Mouse (Mus musculus): Measurements from ENCODE around the gene Sorbs1.
A peak's percentile ranks its signal among the peaks of the same experiment; 100 is the strongest.

Sorbs1 gene

GRCm38 (mm10) chr19:40272674-40273073 lies 240.9 kb downstream of the Sorbs1 start:
- Histone ChIP-seq H3K4me1 (replicated peaks; ENCODE audit: low read depth, low read length) (peaks cover 61% of the 10 kb centered on the region), H3K4me3 (replicated peaks; ENCODE audit: low read length) (no peak overlapping the region; the same call in 1 of the 2 replicates), H3K9me3 (ENCODE audit: low read length) (peaks cover 3% of the 10 kb centered on the region; the same call in 1 of the 2 replicates), H3K36me3 (ENCODE audit: insufficient read depth, low read length) (peaks cover 18% of the 10 kb centered on the region), H3K27me3 (ENCODE audit: insufficient read depth, low read length) (peaks cover 10% of the 10 kb centered on the region; the same call in 1 of the 2 replicates)
- no peak for TF ChIP-seq POU5F1 (IDR thresholded peaks at IDR 0.05; ENCODE audit: borderline replicate concordance, low read length)
- no peak for TF ChIP-seq CTCF (conservative IDR thresholded peaks at IDR 0.05; ENCODE audit: low read length)
- peak; percentile 76; the same call in 1 of the 2 replicates for TF ChIP-seq NANOG (IDR thresholded peaks at IDR 0.05; ENCODE audit: borderline replicate concordance, low read length)

- Histone ChIP-seq H3K4me3 (replicated peaks; ENCODE audit: low read length) (peak within 1 kb of the TSS; percentile 95), H3K9me3 (ENCODE audit: low read length) (peaks cover 3% of the 10 kb centered on the region; the same call in 1 of the 2 replicates), H3K4me1 (replicated peaks; ENCODE audit: low read depth, low read length) (peaks cover 59% of the 10 kb centered on the region), H3K27me3 (ENCODE audit: insufficient read depth, low read length) (peaks cover 8% of the 10 kb centered on the region; the same call in 1 of the 2 replicates), H3K36me3 (ENCODE audit: insufficient read depth, low read length) (peaks cover 24% of the 10 kb centered on the region)
- TF ChIP-seq CTCF (conservative IDR thresholded peaks at IDR 0.05; ENCODE audit: low read length), result no peak
- no peak for TF ChIP-seq POU5F1 (IDR thresholded peaks at IDR 0.05; ENCODE audit: borderline replicate concordance, low read length)
- TF ChIP-seq NANOG (IDR thresholded peaks at IDR 0.05; ENCODE audit: borderline replicate concordance, low read length), result no peak
Observed at GRCm38 (mm10) chr19:40271308-40271892, 242.2 kb downstream of the Sorbs1 start, which contains the start of gene Pdlim1. Gene Pdlim1, minus strand, starts transcription at chr19:40271842.

- Histone ChIP-seq H3K36me3 (ENCODE audit: insufficient read depth, low read length) (peaks cover 24% of the 10 kb centered on the region), H3K9me3 (ENCODE audit: low read length) (peaks cover 3% of the 10 kb centered on the region; the same call in 1 of the 2 replicates), H3K4me3 (replicated peaks; ENCODE audit: low read length) (peak overlapping the region; percentile 95), H3K4me1 (replicated peaks; ENCODE audit: low read depth, low read length) (peaks cover 57% of the 10 kb centered on the region), H3K27me3 (ENCODE audit: insufficient read depth, low read length) (peaks cover 6% of the 10 kb centered on the region; the same call in 1 of the 2 replicates)
- no peak for TF ChIP-seq NANOG (IDR thresholded peaks at IDR 0.05; ENCODE audit: borderline replicate concordance, low read length)
- no peak for TF ChIP-seq POU5F1 (IDR thresholded peaks at IDR 0.05; ENCODE audit: borderline replicate concordance, low read length)
- TF ChIP-seq CTCF (conservative IDR thresholded peaks at IDR 0.05; ENCODE audit: low read length), result no peak
Observed at GRCm38 (mm10) chr19:40270351-40271307, 242.9 kb downstream of the Sorbs1 start.

GRCm38 (mm10) chr19:40269526-40269925 lies 244.1 kb downstream of the Sorbs1 start:
- H3K9me3 ChIP-seq (ENCODE audit: low read length), result peaks cover 3% of the 10 kb centered on the region; the same call in 1 of the 2 replicates
- peaks cover 6% of the 10 kb centered on the region; the same call in 1 of the 2 replicates for H3K27me3 ChIP-seq (ENCODE audit: insufficient read depth, low read length)
- H3K4me3 ChIP-seq (replicated peaks; ENCODE audit: low read length), result 0 out of 2 replicates have a peak overlapping the region, but pooled peaks have one; percentile 95
- peaks cover 52% of the 10 kb centered on the region for H3K4me1 ChIP-seq (replicated peaks; ENCODE audit: low read depth, low read length)
- peaks cover 30% of the 10 kb centered on the region for H3K36me3 ChIP-seq (ENCODE audit: insufficient read depth, low read length)
- no peak for TF ChIP-seq NANOG (IDR thresholded peaks at IDR 0.05; ENCODE audit: borderline replicate concordance, low read length)
- TF ChIP-seq CTCF (conservative IDR thresholded peaks at IDR 0.05; ENCODE audit: low read length), result no peak
- TF ChIP-seq POU5F1 (IDR thresholded peaks at IDR 0.05; ENCODE audit: borderline replicate concordance, low read length), result no peak

- Histone ChIP-seq H3K9me3 (ENCODE audit: low read length) (peaks cover 3% of the 10 kb centered on the region; the same call in 1 of the 2 replicates), H3K4me3 (replicated peaks; ENCODE audit: low read length) (no peak overlapping the region), H3K36me3 (ENCODE audit: insufficient read depth, low read length) (peaks cover 30% of the 10 kb centered on the region), H3K4me1 (replicated peaks; ENCODE audit: low read depth, low read length) (peaks cover 51% of the 10 kb centered on the region), H3K27me3 (ENCODE audit: insufficient read depth, low read length) (peaks cover 6% of the 10 kb centered on the region; the same call in 1 of the 2 replicates)
- TF ChIP-seq POU5F1 (IDR thresholded peaks at IDR 0.05; ENCODE audit: borderline replicate concordance, low read length) (no peak), CTCF (conservative IDR thresholded peaks at IDR 0.05; ENCODE audit: low read length) (no peak), NANOG (IDR thresholded peaks at IDR 0.05; ENCODE audit: borderline replicate concordance, low read length) (no peak)
Observed at GRCm38 (mm10) chr19:40268493-40268892, 245.1 kb downstream of the Sorbs1 start.

- H3K9me3 ChIP-seq (ENCODE audit: low read length), result no peaks in the 10 kb centered on the region
- peaks cover 6% of the 10 kb centered on the region; the same call in 1 of the 2 replicates for H3K27me3 ChIP-seq (ENCODE audit: insufficient read depth, low read length)
- H3K4me3 ChIP-seq (replicated peaks; ENCODE audit: low read length), result no peak overlapping the region
- TF ChIP-seq NANOG (IDR thresholded peaks at IDR 0.05; ENCODE audit: borderline replicate concordance, low read length) (no peak), CTCF (conservative IDR thresholded peaks at IDR 0.05; ENCODE audit: low read length) (no peak), POU5F1 (IDR thresholded peaks at IDR 0.05; ENCODE audit: borderline replicate concordance, low read length) (no peak)
- peaks cover 41% of the 10 kb centered on the region for H3K4me1 ChIP-seq (replicated peaks; ENCODE audit: low read depth, low read length)
- H3K36me3 ChIP-seq (ENCODE audit: insufficient read depth, low read length), result peaks cover 30% of the 10 kb centered on the region
Observed at GRCm38 (mm10) chr19:40267380-40267779, 246.2 kb downstream of the Sorbs1 start.

GRCm38 (mm10) chr19:40259485-40259884 lies 254.1 kb downstream of the Sorbs1 start:
- peaks cover 36% of the 10 kb centered on the region for H3K4me1 ChIP-seq (replicated peaks; ENCODE audit: low read depth, low read length)
- no peak overlapping the region for H3K4me3 ChIP-seq (replicated peaks; ENCODE audit: low read length)
- no peaks in the 10 kb centered on the region for H3K27me3 ChIP-seq (ENCODE audit: insufficient read depth, low read length)
- TF ChIP-seq POU5F1 (IDR thresholded peaks at IDR 0.05; ENCODE audit: borderline replicate concordance, low read length) (no peak), NANOG (IDR thresholded peaks at IDR 0.05; ENCODE audit: borderline replicate concordance, low read length) (no peak), CTCF (conservative IDR thresholded peaks at IDR 0.05; ENCODE audit: low read length) (no peak)
- peaks cover 6% of the 10 kb centered on the region; the same call in 1 of the 2 replicates for H3K9me3 ChIP-seq (ENCODE audit: low read length)
- H3K36me3 ChIP-seq (ENCODE audit: insufficient read depth, low read length), result peaks cover 13% of the 10 kb centered on the region

- Histone ChIP-seq H3K27me3 (ENCODE audit: insufficient read depth, low read length) (no peaks in the 10 kb centered on the region), H3K4me3 (replicated peaks; ENCODE audit: low read length) (no peak overlapping the region), H3K9me3 (ENCODE audit: low read length) (peaks cover 6% of the 10 kb centered on the region; the same call in 1 of the 2 replicates), H3K4me1 (replicated peaks; ENCODE audit: low read depth, low read length) (peaks cover 51% of the 10 kb centered on the region), H3K36me3 (ENCODE audit: insufficient read depth, low read length) (peaks cover 15% of the 10 kb centered on the region)
- TF ChIP-seq CTCF (conservative IDR thresholded peaks at IDR 0.05; ENCODE audit: low read length), result no peak
Observed at GRCm38 (mm10) chr19:40257396-40257795, 256.2 kb downstream of the Sorbs1 start.

All from E14TG2a.4 (cell line).